Mouse (Mus musculus): Measurements from ENCODE around the gene Hoxd10.

Gene Hoxd10

DNA sequence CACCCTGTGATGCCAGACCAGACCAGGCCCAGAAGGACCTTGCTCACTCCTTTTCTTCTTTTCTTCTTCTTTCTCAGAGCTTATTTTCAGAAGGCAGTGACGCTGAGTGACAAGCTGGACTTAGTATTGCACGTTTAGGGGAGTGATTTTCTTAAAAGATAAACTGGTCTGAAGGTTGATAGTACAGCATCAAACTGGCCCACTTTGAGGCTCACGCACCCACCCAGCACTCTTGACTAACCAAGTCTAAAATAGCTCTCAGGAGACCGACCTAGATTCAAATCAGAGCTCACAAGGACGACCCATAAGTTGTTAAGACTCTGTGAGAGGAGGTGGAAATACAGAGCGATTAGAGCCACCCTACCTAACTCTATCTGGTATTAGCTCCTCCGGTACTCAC, 25.3 kb upstream of the Hoxd10 start:
- no peak for DNase-seq (ENCODE audit: extremely low read depth, low read depth)

- no peak for DNase-seq (ENCODE audit: extremely low read depth, low read depth)
Measured at GRCm38 (mm10) chr2:74667191-74667841, 24.4 kb upstream of the Hoxd10 start.

DNA sequence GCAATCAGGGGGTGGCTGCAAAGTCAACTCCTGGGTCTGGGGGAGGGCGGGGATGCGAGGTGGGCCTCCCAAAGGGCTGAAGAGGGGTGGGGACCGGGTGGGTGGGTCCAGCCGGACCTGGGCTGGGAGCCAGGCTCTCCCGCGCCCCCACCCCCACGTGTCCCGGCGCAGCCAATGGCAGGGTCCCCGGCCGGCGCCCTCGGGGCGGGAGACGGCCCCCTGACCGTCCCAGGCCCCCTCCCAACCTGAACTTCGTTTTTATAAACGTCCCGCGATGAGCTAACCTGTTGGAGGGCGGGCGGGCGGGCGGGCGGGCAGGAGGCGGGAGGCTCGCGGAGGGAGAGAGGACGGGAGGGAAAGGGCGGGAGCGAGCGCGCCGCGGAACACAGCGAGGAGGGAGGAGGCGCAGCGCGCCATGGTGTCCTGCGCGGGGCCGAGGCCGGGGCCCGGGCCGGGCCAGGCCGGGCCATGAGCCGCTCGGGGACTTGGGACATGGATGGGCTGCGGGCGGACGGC, 23.8 kb upstream of the Hoxd10 start, which contains the start of gene Hoxd13:
Hoxd13 (plus strand) TSS at position 469 of the 516 bp plus-strand sequence.
- no peak for DNase-seq (ENCODE audit: extremely low read depth, low read depth)

- DNase-seq (ENCODE audit: extremely low read depth, low read depth), result no peak
Measured at GRCm38 (mm10) chr2:74668370-74669229, 23.1 kb upstream of the Hoxd10 start.

DNA sequence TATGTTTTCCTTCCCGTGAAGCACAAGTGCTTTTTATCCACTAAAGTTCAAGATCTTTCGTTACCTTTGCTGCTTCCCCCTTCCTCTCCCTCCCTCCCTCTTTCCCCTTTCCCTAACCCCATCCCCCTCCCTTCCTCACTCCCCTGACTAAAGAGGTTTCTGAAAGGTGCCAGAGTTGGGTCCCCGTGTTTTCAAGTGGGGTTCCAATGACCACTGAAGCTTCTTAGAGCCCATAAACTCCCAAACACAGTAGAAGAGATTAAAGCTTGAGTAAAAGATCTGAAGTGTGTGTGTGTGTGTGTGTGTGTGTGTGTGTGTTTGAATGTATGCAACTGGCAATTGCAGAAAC, 22.5 kb upstream of the Hoxd10 start:
- DNase-seq (ENCODE audit: extremely low read depth, low read depth), result no peak

DNA sequence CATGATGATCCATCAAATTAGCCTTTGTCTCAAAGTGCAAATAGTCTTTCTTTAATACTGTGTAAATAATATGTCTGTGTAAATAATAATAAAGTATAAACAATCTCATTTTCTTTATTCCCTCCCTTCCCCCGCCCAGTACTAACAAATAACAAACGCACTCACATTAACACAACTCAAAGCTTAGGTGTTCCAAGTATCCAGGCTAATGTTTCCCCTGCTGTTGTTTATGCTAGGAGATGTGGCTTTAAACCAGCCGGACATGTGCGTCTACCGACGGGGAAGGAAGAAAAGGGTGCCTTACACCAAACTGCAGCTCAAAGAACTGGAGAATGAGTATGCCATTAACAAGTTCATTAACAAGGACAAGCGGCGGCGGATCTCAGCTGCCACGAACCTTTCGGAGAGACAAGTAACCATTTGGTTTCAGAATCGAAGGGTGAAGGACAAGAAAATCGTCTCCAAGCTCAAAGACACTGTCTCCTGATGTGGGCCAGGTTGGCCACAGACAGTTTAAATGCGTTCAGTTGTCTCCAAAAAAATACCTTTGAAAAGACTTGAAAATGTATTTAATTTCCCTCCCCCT, 22.0 kb upstream of the Hoxd10 start:
- DNase-seq (ENCODE audit: extremely low read depth, low read depth), result no peak

- no peak for DNase-seq (ENCODE audit: extremely low read depth, low read depth)
Measured at GRCm38 (mm10) chr2:74670632-74671188, 21.0 kb upstream of the Hoxd10 start.

DNA sequence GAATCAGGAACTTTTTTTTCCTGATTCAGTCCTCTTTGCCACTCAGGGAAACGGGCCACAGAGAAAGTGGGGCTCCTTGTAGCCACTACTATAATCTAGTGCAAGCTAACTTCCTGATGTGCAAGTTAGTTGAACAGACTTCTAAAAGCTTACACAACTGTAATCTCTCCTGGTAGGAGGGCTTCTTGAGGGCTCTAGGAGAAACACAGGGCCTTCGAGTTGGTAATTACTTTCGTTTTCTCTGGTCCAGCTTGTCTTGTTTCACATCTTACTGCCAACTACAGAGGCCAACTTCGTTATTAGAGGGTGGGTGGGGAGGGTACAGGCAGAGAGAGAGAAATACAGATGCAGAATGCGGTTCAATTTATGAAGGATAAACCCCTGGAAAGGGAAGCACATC, 19.9 kb upstream of the Hoxd10 start:
- DNase-seq (ENCODE audit: extremely low read depth, low read depth), result no peak

DNA sequence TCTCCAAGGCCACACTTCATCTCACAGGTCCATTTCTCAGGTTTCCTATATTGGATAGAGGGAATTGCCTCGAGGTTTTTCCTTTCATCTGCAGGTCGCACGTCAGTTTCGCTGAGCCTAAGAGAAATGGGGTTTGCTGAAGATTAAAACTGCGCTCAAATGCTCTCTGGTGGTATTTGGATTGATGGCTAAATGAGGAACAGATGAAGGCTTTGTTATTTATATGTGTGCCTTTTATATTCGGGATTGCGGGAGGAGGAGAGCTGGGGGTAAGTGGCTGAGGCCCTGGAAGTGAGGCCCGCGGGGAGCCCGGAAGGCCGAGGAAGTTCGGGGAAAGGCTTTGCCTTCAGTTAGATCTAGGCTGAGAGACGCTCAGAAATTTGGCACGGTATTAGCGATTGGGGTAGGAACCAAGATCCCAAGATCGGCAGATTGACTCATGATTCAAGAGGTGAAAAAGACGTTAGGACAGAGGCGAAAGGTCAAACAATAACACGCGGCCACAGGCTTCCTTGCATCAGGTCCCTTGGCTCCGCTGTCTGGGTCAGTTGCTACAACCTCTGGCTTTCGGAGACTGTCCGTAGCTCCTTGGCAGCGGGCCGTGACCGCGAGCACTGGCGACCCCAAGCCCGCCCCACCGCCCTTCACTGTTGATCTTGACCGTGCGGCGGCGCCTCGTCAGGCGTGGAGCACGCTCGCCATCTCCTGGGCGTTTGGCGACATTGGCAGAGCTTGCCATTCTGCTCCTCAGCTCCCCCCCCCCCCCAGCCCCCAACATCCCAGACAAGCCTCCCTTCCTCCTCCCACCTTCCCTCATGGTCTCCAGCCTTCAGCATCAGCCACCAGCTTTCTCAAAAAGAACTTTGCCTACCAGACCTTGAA, 19.0 kb upstream of the Hoxd10 start:
- DNase-seq (ENCODE audit: extremely low read depth, low read depth), result no peak

DNA sequence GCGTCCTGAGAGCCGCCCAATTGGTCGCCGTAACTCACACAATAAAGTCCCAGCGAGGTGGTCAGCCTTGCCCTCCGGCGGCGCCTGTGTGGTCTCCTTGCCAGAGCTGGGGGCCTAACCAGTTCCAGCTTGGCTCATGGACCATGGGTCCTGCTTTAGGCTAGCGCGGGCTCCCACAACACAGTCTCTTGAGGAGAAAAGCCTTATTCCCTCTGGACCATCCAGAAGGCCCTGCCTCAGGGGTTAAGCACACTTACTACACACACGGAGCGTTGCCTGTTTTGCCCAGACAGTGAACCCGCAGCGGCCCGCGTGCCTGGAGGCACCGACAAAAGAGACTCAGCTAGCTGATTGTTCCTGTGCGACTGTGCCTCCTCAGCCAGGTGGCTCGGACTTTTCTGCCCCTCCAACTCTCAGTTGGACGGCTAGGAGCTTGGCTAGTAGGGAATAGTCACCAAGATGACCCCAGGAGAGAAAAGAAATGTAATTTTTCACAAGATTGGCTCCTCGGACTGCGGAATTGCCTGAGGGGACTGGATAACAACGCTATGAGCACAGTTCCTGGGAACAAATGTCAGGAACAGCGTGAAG, 17.8 kb upstream of the Hoxd10 start:
- no peak for DNase-seq (ENCODE audit: extremely low read depth, low read depth)

GRCm38 (mm10) chr2:74674881-74675665, 16.7 kb upstream of the Hoxd10 start, which contains the start of gene Hoxd12:
Hoxd12 (plus strand) TSS chr2:74675013.
- DNase-seq (ENCODE audit: extremely low read depth, low read depth), result no peak

GRCm38 (mm10) chr2:74675666-74676282, 15.9 kb upstream of the Hoxd10 start:
- DNase-seq (ENCODE audit: extremely low read depth, low read depth), result no peak

- no peak for DNase-seq (ENCODE audit: extremely low read depth, low read depth)
Measured at GRCm38 (mm10) chr2:74676376-74677052, 15.2 kb upstream of the Hoxd10 start.

- DNase-seq (ENCODE audit: extremely low read depth, low read depth), result no peak
Measured at GRCm38 (mm10) chr2:74677106-74677505, 14.6 kb upstream of the Hoxd10 start.

DNA sequence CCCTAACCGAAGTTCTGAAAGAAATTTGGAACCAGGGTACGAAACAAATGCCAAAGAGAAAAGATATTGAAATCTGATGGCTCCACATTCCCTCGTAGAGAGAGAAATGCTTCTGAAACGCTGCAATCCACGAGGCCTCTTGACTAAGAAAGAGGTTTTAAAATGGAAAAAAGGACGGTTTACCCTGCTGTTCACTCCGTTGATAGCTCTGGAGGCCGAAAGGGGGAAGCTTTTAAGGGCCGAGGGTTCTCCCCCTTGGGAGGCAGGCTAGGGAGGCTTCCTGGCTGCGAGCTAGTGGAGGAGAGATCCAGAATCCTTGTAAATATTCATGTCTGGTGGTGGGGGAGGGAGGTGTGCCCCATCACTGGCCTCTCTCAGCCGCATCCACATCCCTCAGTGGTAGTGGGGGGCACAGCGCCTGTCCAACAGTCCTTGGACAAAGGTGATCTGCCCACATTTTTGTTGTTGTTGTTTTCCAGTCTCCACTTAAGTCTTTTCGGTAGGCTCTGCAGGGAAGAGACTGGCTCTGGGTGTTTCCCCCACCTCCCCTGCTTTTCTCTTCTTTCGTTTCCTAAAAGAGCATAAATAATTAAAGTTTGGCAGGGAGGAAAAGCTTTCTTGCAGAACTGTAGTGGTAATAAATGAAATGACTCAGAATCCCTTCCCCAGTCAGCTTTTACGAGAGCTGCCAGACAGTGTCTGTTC, 12.7 kb upstream of the Hoxd10 start, which contains the start of gene Hoxd11:
Hoxd11 (plus strand) TSS at position 667 of the 705 bp plus-strand sequence.
- no peak for DNase-seq (ENCODE audit: extremely low read depth, low read depth)

DNA sequence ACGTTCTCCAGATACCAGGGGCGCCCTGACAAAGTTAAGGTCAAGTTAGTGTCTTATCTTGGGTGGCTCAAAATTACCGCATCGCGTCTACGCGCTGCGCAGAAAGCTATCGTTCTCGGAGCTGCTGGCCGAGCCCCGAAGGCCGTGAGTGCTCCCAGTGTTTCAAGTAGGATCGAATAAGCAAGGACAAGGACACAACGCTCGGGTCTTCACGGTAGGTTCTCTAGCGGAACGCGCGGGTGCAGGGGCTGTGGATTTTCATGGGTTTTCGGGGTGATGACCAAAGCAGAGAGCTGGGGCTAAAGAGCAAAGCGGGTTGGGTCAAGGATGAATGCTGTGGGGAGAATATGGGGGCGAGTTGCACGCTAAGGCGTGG, 12.1 kb upstream of the Hoxd10 start:
- no peak for DNase-seq (ENCODE audit: extremely low read depth, low read depth)

- DNase-seq (ENCODE audit: extremely low read depth, low read depth), result no peak
Measured at GRCm38 (mm10) chr2:74679980-74680379, 11.7 kb upstream of the Hoxd10 start.
